17 mouse cellular contexts compared by ENCODE assay signal in the genomic region with DNA sequence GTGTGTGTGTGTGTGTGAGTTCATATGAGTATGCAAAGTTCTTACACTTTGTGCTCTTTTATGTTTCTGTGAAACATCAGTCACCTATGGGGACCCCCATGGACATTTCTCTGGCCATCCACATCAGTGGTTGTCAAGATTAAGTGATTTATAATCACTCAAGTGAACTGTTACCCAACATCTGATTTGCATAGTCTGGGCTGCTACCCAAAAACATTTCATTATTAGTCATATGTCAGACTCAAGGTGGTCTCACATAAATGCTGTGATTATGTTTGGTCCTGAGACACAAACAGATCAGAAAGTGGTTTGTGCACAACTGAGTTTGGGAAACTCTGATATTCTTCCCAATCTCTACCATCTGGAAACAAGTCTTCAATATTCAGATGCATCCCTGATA.
"Had no signal": no experiment of that assay in that cellular context is flagged by ENCODE, and none has a peak within 500 bp of the region (broad histone marks: within the 10 kb centered on the region; RNA-seq: fewer than 3 reads in every experiment).

No protein-coding gene starts in this region.

- H3K36me3 ChIP-seq: neural tube, embryonic 12.5 days; neural tube, embryonic 13.5 days; neural tube, embryonic 15.5 days; stomach, embryonic 15.5 days had no signal

- H3K9ac ChIP-seq: neural tube, embryonic 12.5 days; neural tube, embryonic 13.5 days; neural tube, embryonic 15.5 days; stomach, embryonic 15.5 days had no signal

- H3K4me3 ChIP-seq: neural tube, embryonic 12.5 days; neural tube, embryonic 13.5 days; neural tube, embryonic 15.5 days; stomach, embryonic 15.5 days had no signal

- H3K4me2 ChIP-seq: neural tube, embryonic 12.5 days; neural tube, embryonic 13.5 days; neural tube, embryonic 15.5 days; stomach, embryonic 15.5 days had no signal

- H3K9me3 ChIP-seq: neural tube, embryonic 12.5 days; neural tube, embryonic 13.5 days; neural tube, embryonic 15.5 days; stomach, embryonic 15.5 days had no signal

- H3K27ac ChIP-seq: neural tube, embryonic 12.5 days; neural tube, embryonic 13.5 days; neural tube, embryonic 15.5 days; stomach, embryonic 15.5 days; stomach, postnatal 0 days had no signal

- DNase-seq: retina, postnatal 1 day; right cerebral cortex, adult 18-20 months; right cerebral cortex, postnatal 14 days; right cerebral cortex, postnatal 25 days; right cerebral cortex, postnatal 4 days; spleen, adult 18-20 months; thymus, adult 18-20 months; thymus, adult 2 months; thymus, postnatal 14 days; thymus, postnatal 25 days; thymus, postnatal 36 days; thymus, postnatal 4 days had no signal

- H3K27me3 ChIP-seq: neural tube, embryonic 12.5 days; neural tube, embryonic 13.5 days; neural tube, embryonic 15.5 days; stomach, embryonic 15.5 days had no signal

- H3K4me1 ChIP-seq: stomach, embryonic 15.5 days had no signal
